Mouse (Mus musculus) adrenal gland, adult 8-10 months (tissue): ENCODE data around the gene Madd. TPM values are rescaled to one million over a fixed set of nuclear protein-coding genes. Genes with fewer than 3 reads are reported as not detected.

Experiments used
- DNase-seq: peaks from one replicate; pipeline ENCODE4 v3.0.0; 2022
- total RNA-seq, 4 experiments: library from RNA; stranded (reverse); gene quantifications; 2 replicates each; pipeline ENCODE4 v1.2.4; 2022

Madd gene
- total RNA-seq: 10 to 100 TPM; 25.2 to 44.7 (median 32.4) TPM

GRCm38 (mm10) chr2:91183711-91184405 is at the start of gene Madd:
Gene Madd (minus strand): TSS chr2:91183837.
- no peak for DNase-seq

DNA sequence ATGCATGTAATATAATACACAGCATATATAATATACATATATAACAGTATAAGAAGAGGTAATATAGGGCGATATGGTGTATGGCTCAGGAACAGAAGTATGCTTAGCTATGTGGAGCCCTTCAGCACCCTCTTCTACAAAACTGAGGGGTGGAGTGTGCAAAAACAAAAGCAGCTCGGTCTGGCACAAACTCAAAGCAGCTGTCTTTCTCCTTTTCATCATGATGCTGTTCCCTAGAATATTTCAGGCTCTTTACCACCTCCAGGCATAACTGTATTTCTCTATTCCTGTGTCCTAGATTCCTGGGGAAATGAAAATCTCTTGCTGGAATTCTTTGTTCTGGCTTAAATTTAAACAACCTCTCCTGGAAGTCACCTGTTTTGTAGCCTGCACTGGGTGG is 46.1 kb upstream of the Madd start:
- DNase-seq: no peak

GRCm38 (mm10) chr2:91223614-91224013 is 40.0 kb upstream of the Madd start:
- DNase-seq: no peak

DNA sequence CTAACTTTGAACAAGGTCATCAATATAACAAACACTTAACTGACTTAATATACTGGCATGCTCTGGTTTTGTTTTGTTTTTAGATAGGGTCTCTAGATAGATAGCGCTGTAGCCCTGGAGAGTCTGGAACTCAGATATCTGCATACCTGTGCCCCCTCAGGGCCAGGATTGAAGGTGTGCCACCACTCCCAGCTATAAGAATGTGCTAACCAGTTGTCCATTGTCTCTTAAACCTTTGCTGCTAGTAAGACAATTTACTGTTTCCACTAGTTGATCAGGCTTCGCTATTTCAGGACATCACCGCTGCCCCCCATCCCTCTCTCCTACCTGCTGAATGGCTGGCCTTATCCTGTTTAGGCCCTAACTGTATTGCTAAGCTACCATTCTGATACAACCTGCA is 36.9 kb upstream of the Madd start:
- no peak for DNase-seq

DNA sequence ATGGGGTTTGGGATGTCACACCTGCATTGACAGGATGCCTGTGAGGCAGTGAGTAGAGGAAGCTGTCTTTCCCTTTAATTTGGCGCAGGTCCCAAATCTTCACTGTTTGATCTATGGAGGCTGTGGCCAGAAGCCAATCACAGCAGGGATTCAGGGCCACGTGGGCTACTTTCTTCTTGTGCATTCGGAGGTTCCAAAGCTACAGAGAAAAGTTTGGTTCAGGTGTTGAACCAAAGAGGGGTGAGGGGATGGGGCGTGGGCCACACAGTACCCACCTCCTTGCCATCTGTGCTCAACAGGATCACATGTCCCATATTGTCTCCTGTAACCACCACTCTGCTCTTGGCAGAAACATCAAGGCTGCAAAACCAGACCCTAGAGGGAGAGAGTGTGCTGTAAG is 33.4 kb upstream of the Madd start:
- DNase-seq: no peak

DNA sequence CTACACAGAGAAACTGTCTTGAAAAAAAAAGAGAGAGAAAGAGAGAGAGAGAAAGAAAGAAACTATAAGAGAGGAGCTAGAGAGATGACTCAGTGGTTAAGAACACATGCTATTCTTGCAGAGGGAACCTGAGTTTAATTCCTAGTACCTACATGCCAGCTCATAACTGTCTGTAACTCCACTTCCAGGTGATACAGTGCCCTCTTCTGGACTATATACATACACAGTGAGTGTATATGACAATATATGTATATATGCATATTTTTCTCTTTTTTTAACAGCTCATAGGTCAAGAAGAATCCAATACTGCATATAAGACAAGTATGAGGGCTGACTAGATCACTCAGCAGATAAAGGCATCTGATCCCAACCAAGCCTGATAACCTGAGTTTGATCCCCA is 29.7 kb upstream of the Madd start:
- no peak for DNase-seq

DNA sequence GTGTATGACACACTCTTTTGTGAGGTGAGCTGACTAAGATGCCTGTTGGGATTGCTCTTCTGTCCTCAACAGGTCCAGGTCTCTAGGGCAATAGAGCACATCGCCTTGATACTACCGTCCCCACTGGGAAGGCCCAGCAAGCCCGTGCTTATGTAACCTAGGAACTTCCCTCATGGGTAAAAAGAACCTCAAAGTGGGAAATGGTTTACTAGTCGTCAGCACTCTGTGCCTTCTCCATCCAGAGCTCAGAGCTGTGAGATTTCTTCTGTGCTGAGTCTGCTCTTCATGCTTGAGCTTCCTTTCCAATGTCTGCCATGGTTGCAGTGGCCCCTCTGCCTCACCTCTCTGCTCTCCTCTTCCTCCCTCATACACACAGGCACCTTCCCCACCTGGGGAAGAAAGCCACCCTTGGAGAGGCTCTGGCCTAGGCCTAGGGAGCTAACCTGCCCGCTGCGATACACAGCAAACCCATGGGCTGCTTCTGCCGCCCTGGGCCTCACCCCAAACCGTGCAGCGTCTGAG is 22.7 kb upstream of the Madd start:
- no peak for DNase-seq

DNA sequence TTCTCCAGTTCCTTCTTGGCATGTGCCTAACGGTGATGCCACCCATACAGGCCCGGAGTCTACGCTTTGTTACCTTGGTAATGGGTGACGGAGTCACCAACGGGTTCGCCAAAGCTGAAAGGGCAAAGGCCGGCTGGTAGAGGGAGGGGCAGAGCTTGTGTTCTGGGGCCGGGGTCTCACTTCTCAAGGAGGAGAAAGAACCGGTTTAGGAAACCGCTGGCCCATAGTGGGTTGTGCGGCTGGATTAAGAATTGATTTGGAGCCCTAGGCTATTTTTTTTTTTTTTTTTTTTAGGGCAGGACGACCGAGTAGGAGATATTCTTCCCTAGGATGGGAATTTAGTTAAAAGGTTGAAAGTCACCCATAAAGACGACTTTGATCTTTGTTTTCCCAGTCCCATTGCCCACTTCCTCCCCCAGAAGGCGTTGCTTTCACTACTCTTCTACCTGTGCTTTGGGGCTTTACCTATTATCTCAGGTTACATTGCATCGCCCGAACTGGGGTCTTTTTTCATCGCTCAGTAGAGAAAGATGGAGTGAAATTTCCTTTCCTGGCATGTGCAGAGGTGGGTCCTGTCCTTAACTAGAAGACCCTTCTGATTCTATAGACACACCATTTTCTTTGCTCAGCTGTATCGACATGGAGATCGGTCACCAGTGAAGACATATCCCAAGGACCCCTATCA is 19.5 kb upstream of the Madd start:
- no peak for DNase-seq

DNA sequence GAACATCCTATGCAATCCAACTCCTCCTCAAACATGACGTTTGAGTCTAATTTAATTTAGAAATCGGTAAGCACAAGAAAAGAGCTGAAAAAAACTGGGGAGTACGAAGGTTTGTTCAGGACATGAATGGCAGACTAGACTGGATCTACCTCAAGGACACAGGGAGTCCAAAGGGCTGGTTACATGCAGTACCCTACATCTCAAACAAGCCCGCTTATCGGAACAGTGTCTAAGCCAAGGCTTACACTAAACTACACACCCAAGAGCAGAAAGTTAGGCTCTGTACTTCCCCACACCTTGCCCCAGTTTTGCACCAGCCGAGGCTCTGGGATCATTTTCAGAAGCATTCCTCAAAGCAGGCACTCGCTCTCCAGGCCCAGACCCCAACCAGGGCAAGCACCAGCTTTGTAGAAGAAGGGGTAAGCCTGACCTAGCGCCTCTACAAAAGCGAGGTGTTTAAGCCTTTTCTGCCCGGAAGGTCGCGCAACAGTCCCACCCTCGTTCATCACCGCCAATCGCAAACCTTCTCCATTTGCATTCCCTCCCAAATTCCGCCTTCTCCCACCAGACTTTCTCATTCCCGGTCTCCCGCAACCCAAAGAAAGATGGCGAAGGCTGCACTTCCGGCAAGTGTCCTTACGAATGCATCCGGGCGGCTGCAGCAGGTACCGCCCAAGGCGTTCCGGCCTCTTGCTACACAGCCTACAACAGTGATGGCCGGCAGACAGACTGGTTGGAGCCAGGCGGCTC is 18.8 kb upstream of the Madd start, which contains the start of the genes Nr1h3 and Acp2:
Gene Nr1h3 (minus strand): TSS at position 613 of the 750 bp plus-strand sequence.
Gene Acp2 (plus strand): TSS at position 664 of the 750 bp plus-strand sequence.
- peak; percentile 94 for DNase-seq

DNA sequence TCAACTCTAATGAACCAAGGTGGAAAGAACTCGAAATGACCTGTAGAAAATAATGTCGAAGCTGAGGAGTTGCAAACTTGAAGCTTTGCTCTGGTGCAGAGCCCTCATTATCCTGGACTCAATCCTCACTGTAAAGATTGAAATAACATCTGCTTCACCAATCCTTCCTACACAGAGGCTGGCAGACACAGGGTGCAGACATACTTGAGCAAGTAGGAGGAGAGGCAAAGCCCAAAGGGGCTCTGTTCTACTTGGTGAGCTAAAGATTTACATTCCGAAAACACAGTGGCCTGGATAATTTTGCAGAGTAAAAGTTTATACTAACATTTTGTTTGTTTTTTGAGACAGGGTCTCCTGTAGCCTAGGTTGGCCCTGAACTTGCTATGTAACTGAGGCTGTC is 15.3 kb upstream of the Madd start:
- no peak for DNase-seq

- no peak for DNase-seq
These were observed 13.0 kb upstream of the Madd start for GRCm38 (mm10) chr2:91196577-91197001.

DNA sequence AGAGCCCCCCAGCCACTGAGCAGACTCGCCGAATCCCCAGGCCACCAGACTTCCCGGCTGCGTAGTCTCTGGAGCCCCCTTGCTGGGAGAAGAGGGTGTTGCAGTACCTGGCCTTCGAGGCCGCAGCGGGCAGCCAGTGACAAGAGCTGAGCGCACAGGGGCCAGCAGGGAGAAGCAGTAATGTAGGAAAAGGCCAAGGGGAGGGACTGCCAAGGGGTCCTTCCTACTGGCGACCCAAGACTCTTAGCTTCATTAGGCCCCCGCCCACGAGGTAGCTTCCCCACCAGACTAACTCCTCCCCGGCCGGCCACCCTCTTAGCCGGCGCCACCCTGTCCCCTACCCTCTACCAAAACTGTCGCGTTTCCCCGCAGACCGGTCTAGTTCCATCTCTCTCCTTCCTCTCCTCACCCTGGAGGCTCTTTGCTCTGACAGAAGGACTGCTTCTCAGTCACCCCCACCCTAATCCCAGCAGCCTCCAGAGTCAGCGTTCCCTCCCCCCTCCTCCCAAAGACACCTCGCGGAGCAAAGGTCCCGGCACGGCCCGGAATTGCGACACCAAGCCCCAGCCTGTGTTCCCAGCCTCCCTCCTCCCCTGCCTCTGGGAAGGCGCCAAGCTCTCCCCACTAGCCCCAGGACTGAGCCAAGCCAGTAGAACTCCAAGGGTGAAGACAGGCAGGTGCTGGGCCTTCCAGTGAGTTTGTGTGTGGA is 11.1 kb upstream of the Madd start:
- peak; percentile 72 for DNase-seq

- no peak for DNase-seq
These were observed 6.9 kb upstream of the Madd start for GRCm38 (mm10) chr2:91190501-91190900.

GRCm38 (mm10) chr2:91187431-91187830 is 3.8 kb upstream of the Madd start:
- no peak for DNase-seq

DNA sequence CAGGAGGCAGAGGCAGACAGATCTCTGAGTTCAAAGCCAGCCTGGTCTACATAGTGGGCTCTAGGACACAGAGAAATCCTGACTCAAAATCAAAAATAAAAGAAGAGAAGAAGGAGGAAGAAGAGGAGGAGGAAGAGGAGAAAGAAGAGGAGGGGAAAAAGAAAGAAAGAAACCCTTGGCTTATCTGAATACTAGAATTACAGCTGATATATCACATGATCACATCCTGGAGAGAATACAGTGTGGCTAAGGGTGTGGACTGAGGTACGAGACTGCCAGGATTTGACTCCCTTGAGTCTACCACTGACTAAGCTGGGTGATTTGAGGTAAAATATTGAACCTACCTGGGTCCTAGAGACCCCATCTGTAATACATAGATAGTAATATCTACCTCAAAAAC is 2.6 kb upstream of the Madd start:
- DNase-seq: no peak

GRCm38 (mm10) chr2:91183148-91183513 is 506 bp downstream of the Madd start:
- peak; percentile 91 for DNase-seq

- DNase-seq: peak; percentile 34
These were observed 1.1 kb downstream of the Madd start for GRCm38 (mm10) chr2:91182405-91183147.

- no peak for DNase-seq
These were observed 1.6 kb downstream of the Madd start for GRCm38 (mm10) chr2:91182016-91182404.

DNA sequence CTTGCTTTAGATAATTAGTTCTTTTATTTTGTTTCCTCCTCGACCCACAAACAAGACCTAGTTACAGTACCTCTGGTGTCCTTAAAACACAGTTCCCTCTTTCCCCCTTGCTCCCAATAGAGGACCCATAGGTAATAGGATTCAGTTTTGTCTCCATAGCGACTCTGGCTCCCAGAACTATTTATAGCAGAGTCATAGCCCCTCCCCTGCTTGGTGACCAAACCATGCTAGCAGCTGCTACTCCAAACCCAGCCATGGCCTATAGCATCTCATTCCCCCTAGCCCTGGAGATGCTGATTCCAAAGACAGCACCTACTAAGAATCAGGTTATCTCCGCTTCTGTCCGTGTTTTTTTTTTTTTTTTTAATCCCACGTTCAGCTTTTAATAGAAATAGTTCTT is 2.9 kb downstream of the Madd start:
- DNase-seq: no peak

GRCm38 (mm10) chr2:91179825-91180224 is 3.8 kb downstream of the Madd start:
- no peak for DNase-seq

- no peak for DNase-seq
These were observed 7.4 kb downstream of the Madd start for GRCm38 (mm10) chr2:91176234-91176633.

DNA sequence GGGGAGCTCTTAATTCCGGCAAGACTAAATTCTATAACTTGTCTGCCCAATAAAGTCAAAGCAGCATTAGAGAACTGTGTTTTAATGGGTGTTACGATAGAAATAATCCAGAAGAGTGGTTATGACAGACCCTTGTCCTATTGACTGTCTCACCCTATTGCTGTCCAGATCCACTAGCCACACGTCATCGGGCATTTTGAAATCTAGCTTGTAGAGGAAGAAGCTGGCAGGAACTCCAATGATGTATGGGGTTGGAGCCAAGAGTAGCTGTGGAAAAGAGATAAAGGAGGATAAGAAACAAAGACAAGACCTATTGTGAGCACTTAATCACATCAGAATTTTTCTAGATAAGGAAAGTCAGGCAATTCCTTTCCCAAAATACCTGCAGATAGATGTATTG is 8.1 kb downstream of the Madd start:
- no peak for DNase-seq
